Mouse (Mus musculus) cerebellum, adult (tissue): ENCODE measurements around the gene Pkd1.

Experiments
- ATAC-seq: cut with Nextera tagmentation; 2 replicates; pipeline ENCODE4 v1.9.2; 2017; ENCODE audit warnings: mild to moderate bottlenecking, moderate library complexity, mixed read lengths; ENCODE audit not compliant: insufficient number of reproducible peaks, low FRiP score, low TSS enrichment

Pkd1 gene

GRCm38 (mm10) chr17:24639571-24639988 is 89.9 kb downstream of the Pkd1 start:
- no peak for ATAC-seq

GRCm38 (mm10) chr17:24640119-24640518 is 90.5 kb downstream of the Pkd1 start:
- no peak for ATAC-seq

GRCm38 (mm10) chr17:24640581-24640980 is 90.9 kb downstream of the Pkd1 start:
- no peak for ATAC-seq

- no peak for ATAC-seq
Measured at GRCm38 (mm10) chr17:24641944-24642343, 92.3 kb downstream of the Pkd1 start.

- ATAC-seq, result no peak
Measured at GRCm38 (mm10) chr17:24642791-24643343, 93.2 kb downstream of the Pkd1 start.

- ATAC-seq, result no peak
Measured at GRCm38 (mm10) chr17:24644030-24644715, 94.5 kb downstream of the Pkd1 start.

GRCm38 (mm10) chr17:24644875-24645721 is 95.5 kb downstream of the Pkd1 start:
- ATAC-seq, result no peak

GRCm38 (mm10) chr17:24645916-24646315 is 96.3 kb downstream of the Pkd1 start:
- no peak for ATAC-seq
